Mouse (Mus musculus) c-Kit-positive CD71-positive TER-119-negative erythroid progenitor cells, embryonic 14.5 days (primary cell): Measurements from ENCODE around the gene Xpa.
"Not testable (repeated sequence)": the region's sequence is repeated elsewhere in the genome, so short reads cannot be mapped to it uniquely, and the experiment has no call there.

Experiments
- DNase-seq: peaks from one replicate; pipeline ENCODE4 v3.0.0-alpha.2; 2013; ENCODE audit warnings: low read depth

The Xpa gene

GRCm38 (mm10) chr4:46195781-46196487, at the start of gene Xpa:
Gene Xpa, minus strand, starts transcription at chr4:46196311.
- peak; percentile 96 for DNase-seq

GRCm38 (mm10) chr4:46235871-46236270, 39.8 kb upstream of the Xpa start:
- DNase-seq, result no peak

- no peak for DNase-seq
These were observed 38.6 kb upstream of the Xpa start for GRCm38 (mm10) chr4:46234739-46235138.

GRCm38 (mm10) chr4:46226972-46227535, 30.9 kb upstream of the Xpa start:
- DNase-seq, result no peak

- DNase-seq, result no peak
These were observed 25.0 kb upstream of the Xpa start for GRCm38 (mm10) chr4:46221090-46221489.

- no peak for DNase-seq
These were observed 6.5 kb upstream of the Xpa start for GRCm38 (mm10) chr4:46202562-46203126.

- peak; percentile 53 for DNase-seq
These were observed 5.9 kb upstream of the Xpa start for GRCm38 (mm10) chr4:46201834-46202561.

- DNase-seq, result no peak
These were observed 2.0 kb upstream of the Xpa start for GRCm38 (mm10) chr4:46198064-46198463.

- DNase-seq, result no peak
These were observed 402 bp upstream of the Xpa start for GRCm38 (mm10) chr4:46196513-46196912.

- DNase-seq, result not testable (repeated sequence)
These were observed 4.1 kb downstream of the Xpa start for GRCm38 (mm10) chr4:46192011-46192410.

GRCm38 (mm10) chr4:46186466-46186865, 9.6 kb downstream of the Xpa start:
- no peak for DNase-seq

- DNase-seq, result no peak
These were observed 10.2 kb downstream of the Xpa start for GRCm38 (mm10) chr4:46185890-46186289.

- DNase-seq, result no peak
These were observed 10.7 kb downstream of the Xpa start for GRCm38 (mm10) chr4:46185423-46185822.

- DNase-seq, result no peak
These were observed 13.9 kb downstream of the Xpa start for GRCm38 (mm10) chr4:46182181-46182580.

GRCm38 (mm10) chr4:46181168-46181567, 14.9 kb downstream of the Xpa start:
- no peak for DNase-seq

- no peak for DNase-seq
These were observed 18.6 kb downstream of the Xpa start for GRCm38 (mm10) chr4:46177496-46177895.

- DNase-seq, result no peak
These were observed 19.1 kb downstream of the Xpa start for GRCm38 (mm10) chr4:46177018-46177417.

GRCm38 (mm10) chr4:46176313-46176712, 19.8 kb downstream of the Xpa start:
- no peak for DNase-seq

- DNase-seq, result no peak
These were observed 24.4 kb downstream of the Xpa start for GRCm38 (mm10) chr4:46171761-46172160.

- no peak for DNase-seq
These were observed 30.3 kb downstream of the Xpa start for GRCm38 (mm10) chr4:46165831-46166230.

- DNase-seq, result no peak
These were observed 32.1 kb downstream of the Xpa start for GRCm38 (mm10) chr4:46164027-46164426.

GRCm38 (mm10) chr4:46151903-46152544, 44.1 kb downstream of the Xpa start:
- DNase-seq, result no peak
